Mouse (Mus musculus) splenic B cell, adult 2 months (primary cell): ENCODE measurements at regions not wholly inside any gene's neighbourhood (a gene's known extent, or its start where the extent isn't known, plus 50 kb on each side); places are given as distances from the start of the nearest gene placed in this dataset.

ENCODE experiments used
- DNase-seq: peaks from one replicate; pipeline ENCODE4 v3.0.0-alpha.2; 2011; ENCODE audit warnings: low read depth, low spot score
- H3K27me3 ChIP-seq: 2 replicates; pipeline ENCODE4 v1.6.1; 2012; ENCODE audit warnings: mild to moderate bottlenecking, low read length, moderate library complexity, mixed read lengths; ENCODE audit not compliant: control insufficient read depth, poor library complexity, insufficient read depth, severe bottlenecking
- H3K36me3 ChIP-seq: 2 replicates; pipeline ENCODE4 v1.6.1; 2012; ENCODE audit warnings: mild to moderate bottlenecking, low read length, moderate library complexity, mixed read lengths; ENCODE audit not compliant: control insufficient read depth, poor library complexity, insufficient read depth, severe bottlenecking

DNA sequence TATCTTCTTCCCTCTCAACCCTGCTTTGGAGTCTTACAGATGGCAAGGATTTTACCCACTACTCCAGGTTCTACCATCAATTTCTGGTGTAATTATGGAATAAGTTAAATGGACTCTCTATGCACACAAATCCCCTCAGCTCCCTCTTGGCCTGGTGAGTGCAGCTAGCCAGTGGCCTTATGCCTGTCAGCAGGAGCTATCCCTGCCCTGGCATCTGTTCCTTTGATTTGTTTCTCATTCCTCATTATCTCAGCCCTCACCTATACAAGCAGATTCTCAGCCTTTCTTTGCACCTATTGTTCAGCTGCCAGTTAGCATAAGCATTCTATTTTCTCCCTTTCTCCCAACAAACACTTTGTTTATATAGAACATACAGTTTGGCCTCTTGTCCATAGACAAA is 150.3 kb downstream of the Rnf152 start:
- no peaks in the 10 kb centered on the region; the same call in 1 of the 2 replicates for H3K27me3 ChIP-seq
- no peaks in the 10 kb centered on the region for H3K36me3 ChIP-seq
- DNase-seq, result no peak

DNA sequence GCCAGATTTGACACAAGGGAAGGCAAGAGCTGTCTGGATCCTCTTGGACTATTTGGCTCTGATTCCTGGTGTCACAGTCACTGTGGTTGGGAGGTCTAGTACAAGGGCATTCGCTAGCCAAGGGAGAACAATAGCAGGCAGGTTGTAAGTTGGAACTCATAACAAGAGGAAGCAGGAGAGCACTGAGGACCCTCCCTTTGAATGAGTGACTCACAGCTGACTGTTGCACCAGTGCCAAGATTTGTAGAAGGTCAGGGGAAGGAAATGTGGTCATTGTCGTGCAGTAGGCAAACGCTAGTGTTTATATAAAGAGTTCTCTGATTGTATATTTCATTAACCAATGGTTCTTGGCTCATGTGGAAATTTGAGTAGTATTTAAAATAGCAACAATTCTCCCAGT is 157.2 kb downstream of the Rnf152 start:
- H3K36me3 ChIP-seq, result no peaks in the 10 kb centered on the region
- no peaks in the 10 kb centered on the region for H3K27me3 ChIP-seq
- no peak for DNase-seq

DNA sequence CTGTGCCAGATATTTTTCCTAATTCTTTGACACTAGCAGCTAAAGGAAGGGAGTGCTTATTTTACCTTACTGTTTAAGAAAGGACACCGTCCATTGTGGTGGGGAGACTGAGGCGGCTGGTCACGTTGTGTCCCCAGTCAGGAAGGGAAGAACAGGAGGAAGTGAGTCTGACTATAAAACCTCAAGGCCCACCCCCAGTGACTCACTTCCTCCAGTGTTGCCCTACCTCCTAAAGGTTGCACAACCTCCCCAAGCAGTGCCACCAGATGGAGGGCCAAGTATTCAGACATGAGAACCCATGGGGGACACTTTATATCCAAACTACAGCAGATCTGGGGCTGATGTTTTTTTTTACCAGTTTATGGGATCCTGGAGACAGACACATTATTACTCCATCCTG is 165.4 kb downstream of the Rnf152 start:
- Histone ChIP-seq H3K36me3 (no peaks in the 10 kb centered on the region), H3K27me3 (no peaks in the 10 kb centered on the region)
- no peak for DNase-seq

DNA sequence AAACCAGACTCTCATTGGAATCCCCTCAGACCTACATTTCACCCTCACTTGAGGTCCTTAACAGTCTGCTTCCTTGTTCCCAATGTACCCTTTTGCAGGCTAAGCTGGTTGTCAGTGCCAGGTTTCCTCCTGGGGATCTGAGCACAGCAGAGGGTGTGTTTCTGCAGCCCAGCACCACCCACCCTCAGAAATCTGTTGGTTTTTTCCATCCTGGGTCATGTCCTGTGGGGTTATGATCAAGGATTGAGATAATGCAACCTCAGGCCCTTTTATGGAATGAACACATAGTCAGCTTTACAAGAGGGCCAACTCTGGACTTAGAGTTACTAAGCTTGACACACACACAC is 167.6 kb downstream of the Rnf152 start:
- H3K36me3 ChIP-seq, result no peaks in the 10 kb centered on the region
- no peaks in the 10 kb centered on the region for H3K27me3 ChIP-seq
- no peak for DNase-seq

DNA sequence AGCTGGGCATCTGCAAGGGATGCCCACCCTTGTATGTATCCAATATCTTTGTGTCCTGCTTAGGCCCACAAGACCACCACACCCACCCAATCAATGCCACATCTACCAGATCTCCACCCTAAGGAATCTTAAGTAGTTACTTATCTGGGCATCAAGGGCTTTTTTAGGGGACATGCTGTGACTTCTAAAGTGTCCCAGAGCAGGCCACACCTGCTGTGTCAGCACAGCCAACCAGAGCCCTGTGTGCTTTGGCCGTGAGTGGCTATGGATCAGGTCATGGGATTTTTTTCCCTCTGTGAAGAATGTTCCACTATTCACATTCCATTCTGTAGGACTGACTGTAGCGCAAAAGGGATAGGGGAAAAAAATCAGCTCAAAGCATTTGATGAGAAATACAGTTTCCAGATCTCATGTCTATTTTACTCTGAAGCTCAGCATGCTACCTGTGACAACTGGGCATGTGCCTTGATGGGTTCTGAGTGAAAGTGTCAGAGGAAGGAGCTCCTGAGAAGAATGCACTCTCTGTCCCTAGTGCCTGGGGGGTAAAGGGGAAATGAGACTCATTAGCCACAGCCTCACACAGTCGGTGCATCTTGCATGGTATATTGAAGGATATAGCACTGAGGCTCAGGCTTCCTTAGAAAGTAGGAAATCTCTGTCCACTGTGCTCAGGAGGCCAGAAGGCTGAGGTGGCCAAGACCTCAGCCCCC is 168.1 kb downstream of the Rnf152 start:
- H3K36me3 ChIP-seq, result no peaks in the 10 kb centered on the region
- DNase-seq, result no peak
- H3K27me3 ChIP-seq, result no peaks in the 10 kb centered on the region

DNA sequence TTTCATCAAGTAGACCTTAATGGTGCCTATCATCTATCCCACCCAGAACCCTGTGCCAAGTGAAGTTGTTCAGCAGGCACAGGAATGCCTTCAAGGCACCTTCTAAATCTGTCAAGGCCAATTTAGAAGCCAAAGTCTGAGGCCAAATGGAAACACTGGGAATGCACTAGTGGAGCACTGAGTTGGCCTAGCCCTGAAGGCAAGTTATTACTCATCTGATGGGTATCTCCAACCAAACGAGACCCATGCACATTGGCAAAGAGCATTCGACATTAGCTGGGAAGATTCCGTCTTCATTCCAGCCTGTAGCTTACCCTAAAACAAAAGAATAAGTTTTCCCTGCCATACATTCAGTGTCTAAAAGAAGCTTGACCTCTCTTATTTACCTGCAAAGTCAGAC is 172.0 kb downstream of the Rnf152 start:
- Histone ChIP-seq H3K27me3 (no peaks in the 10 kb centered on the region), H3K36me3 (no peaks in the 10 kb centered on the region)
- DNase-seq, result no peak

DNA sequence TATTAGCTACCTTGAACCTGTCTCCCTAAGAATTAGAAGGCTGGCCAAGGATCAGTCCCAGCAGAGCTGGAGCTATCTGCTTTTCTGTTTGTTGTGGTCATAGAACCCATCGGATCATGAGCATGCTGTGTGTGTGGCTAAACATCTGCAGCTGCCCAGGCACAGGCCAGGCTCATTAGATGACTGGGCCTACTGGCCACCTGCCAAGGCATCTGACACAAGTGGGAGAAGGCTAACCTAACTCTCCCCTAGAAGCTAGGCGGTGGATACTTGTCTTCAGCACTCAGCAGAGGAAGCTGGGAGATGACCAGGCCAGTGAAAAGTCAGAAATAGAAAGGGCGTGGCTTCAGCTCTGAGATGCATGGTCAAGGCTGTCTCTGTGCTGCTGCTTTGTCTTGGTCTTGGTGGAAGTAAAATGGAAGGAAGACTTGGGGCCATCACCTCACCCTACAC is 177.1 kb downstream of the Rnf152 start:
- H3K27me3 ChIP-seq, result no peaks in the 10 kb centered on the region
- no peak for DNase-seq
- no peaks in the 10 kb centered on the region for H3K36me3 ChIP-seq

DNA sequence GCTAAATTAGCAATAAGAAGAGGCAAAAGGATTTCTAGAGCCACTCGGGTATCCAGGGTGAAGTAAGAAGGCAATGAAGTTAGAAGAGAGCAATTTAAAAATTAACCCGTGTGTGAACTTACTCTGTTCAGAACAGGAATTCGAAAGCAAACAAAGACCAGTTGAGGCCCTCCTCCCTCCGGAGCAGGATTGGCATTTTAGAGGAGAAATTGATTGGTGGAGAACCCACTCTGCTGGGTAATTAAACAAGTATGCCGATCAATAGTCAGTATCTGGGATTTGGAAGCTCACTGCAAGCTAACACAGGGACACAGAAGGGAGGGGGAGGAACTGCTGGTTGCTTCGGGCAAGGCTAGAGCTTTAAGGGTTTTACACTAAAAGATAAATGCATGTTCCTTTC is 177.7 kb downstream of the Rnf152 start:
- Histone ChIP-seq H3K27me3 (no peaks in the 10 kb centered on the region), H3K36me3 (no peaks in the 10 kb centered on the region)
- no peak for DNase-seq

DNA sequence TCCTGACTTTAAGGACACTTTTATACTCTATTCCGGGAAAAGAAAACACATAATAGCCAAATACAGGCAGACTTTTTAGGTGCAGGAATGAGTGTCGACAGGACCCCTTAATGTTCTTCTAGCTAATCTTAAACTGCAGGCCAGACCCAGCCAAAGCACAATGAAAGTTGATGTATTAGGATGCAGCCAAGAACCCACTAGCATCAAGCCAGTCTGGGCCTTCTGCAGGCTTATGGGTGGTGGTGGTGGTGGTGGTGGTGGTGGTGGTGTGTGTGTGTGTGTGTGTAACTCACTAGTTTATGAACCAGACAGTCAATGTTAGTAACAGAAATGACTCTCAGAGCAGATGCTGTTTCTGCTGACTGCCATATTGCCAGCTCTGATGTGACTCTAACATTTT is 178.6 kb downstream of the Rnf152 start:
- Histone ChIP-seq H3K27me3 (no peaks in the 10 kb centered on the region), H3K36me3 (no peaks in the 10 kb centered on the region)

DNA sequence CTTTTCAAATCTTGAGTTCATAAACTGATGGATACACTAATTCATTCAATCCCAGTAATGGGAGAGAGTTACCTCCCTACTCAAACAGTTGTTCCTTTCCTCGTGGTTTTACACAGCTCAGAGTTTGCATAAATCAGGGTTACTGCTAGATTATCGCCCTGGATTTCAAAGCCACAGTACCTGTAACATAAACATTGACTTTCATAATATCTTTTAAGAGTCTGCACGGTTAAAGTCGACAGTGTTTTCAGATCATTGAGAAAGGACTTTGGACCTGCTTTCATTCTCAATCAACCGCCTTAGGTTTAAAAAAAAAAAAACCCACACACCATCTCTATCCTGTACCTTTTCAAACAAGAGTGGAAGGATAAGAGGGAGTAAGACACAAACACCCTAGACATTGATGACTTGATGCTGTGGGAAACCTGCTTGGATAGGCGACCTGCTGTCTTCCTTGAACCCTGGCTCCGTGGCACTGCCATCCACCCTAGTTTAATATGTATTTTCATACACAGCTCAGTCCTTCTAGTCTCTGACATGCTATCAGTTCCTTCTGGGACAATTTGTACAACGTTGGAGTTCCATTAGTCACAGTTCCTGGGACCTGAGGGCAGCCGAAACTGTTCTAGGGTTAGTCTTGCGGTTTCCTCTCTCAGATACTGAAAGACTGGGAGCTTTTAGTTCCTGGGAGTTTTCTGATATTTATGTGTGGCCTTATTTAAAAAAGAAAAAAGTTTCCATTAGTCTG is 179.3 kb downstream of the Rnf152 start:
- no peaks in the 10 kb centered on the region for H3K27me3 ChIP-seq
- DNase-seq, result no peak

More for the DNA sequence above, 178.6 kb downstream of the Rnf152 start:
- no peak for DNase-seq

DNA sequence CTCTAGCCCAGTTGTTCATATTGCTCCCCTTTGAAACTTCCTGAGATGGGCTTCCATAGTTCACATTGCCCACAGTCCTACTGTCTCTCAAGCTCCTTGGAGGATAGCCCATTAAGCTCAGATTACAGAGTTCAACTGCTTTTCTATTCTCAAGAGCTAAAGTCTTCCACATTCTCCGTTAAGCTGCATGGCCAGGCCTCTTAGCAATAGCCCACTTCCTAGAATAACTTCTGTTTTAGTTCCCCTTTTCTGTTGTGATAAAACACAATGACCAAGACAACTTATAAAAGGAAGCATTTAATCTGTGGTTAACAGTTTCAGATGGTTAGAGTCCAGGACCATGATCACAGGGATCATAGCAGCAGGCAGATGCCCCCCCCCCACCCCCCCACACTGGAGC is 185.5 kb downstream of the Rnf152 start:
- Histone ChIP-seq H3K27me3 (no peaks in the 10 kb centered on the region), H3K36me3 (no peaks in the 10 kb centered on the region)
- DNase-seq, result peak; percentile 39

More for the DNA sequence above, 179.3 kb downstream of the Rnf152 start:
- no peaks in the 10 kb centered on the region for H3K36me3 ChIP-seq

DNA sequence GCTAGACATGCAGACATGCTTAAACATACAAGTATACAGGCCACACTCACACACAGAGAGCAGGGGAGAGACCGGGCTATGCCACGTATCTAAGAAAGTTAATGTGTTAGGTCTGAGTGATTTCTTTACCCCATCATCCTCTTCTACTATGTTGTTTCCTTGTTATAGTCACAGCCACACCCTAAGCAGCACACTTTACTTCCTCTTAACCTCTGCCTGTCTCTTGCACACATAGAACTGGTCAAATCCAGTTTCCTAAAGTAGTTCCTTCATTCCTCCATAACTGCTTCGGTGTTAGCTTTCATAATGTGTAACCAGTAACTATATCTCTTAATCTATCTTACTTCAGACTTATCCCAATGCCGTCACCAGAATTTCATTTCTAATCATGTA is 186.4 kb downstream of the Rnf152 start:
- Histone ChIP-seq H3K27me3 (no peaks in the 10 kb centered on the region), H3K36me3 (no peaks in the 10 kb centered on the region)
- peak; percentile 29 for DNase-seq

DNA sequence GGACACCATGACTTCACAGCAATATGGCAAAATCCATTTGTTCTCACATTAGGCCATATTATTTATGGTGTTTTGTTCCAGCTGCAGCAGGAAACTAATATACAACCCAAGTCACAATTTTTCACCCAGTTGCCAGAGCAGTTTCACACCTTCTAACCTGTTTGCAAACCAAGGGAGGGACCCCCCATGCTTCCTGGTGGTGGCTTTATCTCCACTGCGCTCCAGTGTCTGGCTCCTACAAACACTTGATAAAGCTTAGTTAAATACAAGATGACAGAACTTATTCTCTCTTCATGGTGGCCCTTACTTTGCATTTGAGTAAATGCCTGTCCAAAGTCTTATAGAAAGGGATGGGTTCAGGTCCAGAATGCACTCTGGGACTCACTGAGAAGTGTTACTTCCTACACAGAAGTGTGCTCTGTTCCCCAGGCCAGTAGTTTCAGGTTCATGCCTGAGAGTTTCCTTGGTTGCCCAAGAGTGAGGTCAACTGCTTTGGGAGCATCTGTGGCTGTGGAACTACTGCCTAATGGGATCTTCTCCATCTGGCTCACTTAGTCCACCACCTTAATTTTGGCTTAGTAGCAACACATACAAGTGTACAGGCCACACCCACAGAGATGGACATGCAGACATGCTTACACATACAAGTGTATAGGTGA is 186.9 kb downstream of the Rnf152 start:
- Histone ChIP-seq H3K36me3 (no peaks in the 10 kb centered on the region), H3K27me3 (no peaks in the 10 kb centered on the region)
- DNase-seq, result peak; percentile 2

DNA sequence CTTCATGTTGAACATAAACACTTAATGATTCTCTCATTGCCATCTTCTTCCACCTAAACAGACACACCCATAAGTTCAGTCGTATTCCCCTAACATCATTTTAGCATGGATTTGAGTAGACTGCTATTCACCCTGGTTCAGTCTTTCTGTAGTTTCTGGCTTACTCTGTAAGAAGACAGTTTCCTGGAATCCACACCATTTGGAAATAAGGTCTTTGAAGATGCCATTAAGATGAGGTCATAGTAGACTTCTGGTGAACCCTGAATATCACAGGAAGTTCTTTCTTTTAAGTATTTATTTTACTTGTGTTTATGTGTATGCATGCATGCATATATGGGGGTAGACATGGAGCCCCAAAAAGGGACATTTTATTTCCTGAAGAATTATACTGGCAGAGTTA is 187.7 kb downstream of the Rnf152 start:
- DNase-seq, result no peak
- no peaks in the 10 kb centered on the region for H3K36me3 ChIP-seq
- no peaks in the 10 kb centered on the region for H3K27me3 ChIP-seq

DNA sequence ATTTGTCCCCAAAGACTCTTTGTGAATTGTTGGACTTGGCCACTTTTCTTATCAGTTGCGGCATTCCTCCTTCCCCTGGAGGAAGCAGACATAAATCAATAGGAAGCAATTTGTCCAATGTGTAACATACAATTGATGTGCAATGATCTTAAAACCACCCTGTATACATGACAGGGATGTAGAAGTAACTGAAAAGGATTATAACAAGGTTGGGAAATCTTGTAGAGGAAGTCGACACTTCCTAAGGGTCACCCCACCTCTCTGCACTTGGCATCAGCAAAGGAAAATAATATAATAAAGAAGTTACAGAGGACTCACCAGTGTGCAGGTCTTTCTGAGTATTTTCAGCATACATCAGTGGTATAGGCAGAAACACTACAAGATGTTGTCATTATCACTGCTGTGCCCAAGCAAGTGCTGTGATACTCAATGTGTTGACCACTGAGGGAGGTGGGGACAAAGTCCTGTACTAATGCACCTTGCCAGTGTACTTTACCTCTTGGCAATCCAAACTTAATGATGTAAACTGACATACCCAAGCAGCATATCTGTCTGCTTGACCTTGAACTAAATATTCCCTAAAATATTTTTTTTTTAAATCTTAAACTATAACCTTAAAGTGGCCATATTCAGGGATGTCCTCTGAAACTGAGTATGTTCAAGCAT is 198.9 kb downstream of the Rnf152 start:
- no peaks in the 10 kb centered on the region for H3K27me3 ChIP-seq
- H3K36me3 ChIP-seq, result no peaks in the 10 kb centered on the region
- no peak for DNase-seq
